Mouse (Mus musculus) stomach, embryonic 14.5 days (tissue): ENCODE data around the gene Plppr5. TPM values are rescaled to one million over a fixed set of nuclear protein-coding genes. Genes with fewer than 3 reads are reported as not detected.

Experiments
- ATAC-seq: fragments of 200-750 bp; cut with Nextera tagmentation; 2 replicates; pipeline ENCODE4 v1.8.0; 2017; ENCODE audit warnings: low read depth, moderate TSS enrichment; ENCODE audit not compliant: insufficient number of reproducible peaks, insufficient read depth, low FRiP score
- H3K27ac ChIP-seq: fragments of 300-500 bp; sonication (generic); 2 replicates; pipeline ENCODE4 v1.5.1; 2014; ENCODE audit warnings: mild to moderate bottlenecking, low read length, moderate library complexity, mixed read lengths
- H3K27me3 ChIP-seq: fragments of 300-500 bp; sonication (generic); 2 replicates; pipeline ENCODE4 v1.6.1; 2014; ENCODE audit warnings: low read length, control low read depth, mixed read lengths; ENCODE audit not compliant: control insufficient read depth, insufficient read depth
- H3K36me3 ChIP-seq: fragments of 300-500 bp; sonication (generic); 2 replicates; pipeline ENCODE4 v1.6.1; 2014; ENCODE audit warnings: mild to moderate bottlenecking, control low read depth, low read length, moderate library complexity, mixed read lengths; ENCODE audit not compliant: control insufficient read depth, insufficient read depth
- H3K4me1 ChIP-seq: fragments of 300-500 bp; sonication (generic); 2 replicates; pipeline ENCODE4 v1.6.1; 2014; ENCODE audit warnings: low read length, control low read depth, mixed read lengths; ENCODE audit not compliant: control insufficient read depth, insufficient read depth
- H3K4me2 ChIP-seq: fragments of 300-500 bp; sonication (generic); replicated peaks from 2 replicates; pipeline ENCODE4 v1.6.1; 2014; ENCODE audit warnings: low read depth, low read length, control low read depth
- H3K4me3 ChIP-seq: fragments of 300-500 bp; sonication (generic); 2 replicates; pipeline ENCODE4 v1.5.1; 2014; ENCODE audit warnings: low read depth, low read length, control low read depth
- H3K9ac ChIP-seq: fragments of 300-500 bp; sonication (generic); replicated peaks from 2 replicates; pipeline ENCODE4 v1.6.1; 2014; ENCODE audit warnings: low read depth, mild to moderate bottlenecking, control low read depth, low read length, moderate library complexity, mixed read lengths
- H3K9me3 ChIP-seq: fragments of 300-500 bp; sonication (generic); 2 replicates; pipeline ENCODE4 v1.6.1; 2016; ENCODE audit warnings: low read depth, low read length, control low read depth; ENCODE audit not compliant: control insufficient read depth
- WGBS: fragments of 180-500 bp; shearing (Covaris S2); extraction: QIAGEN DNeasy Blood & Tissue Kit; methylation state at CpG from one replicate; pipeline ENCODE4 v1.1.7; 2014; 5-methylcytosine and 5-hydroxymethylcytosine counted together
- polyA plus RNA-seq: library from polyadenylated mRNA; unstranded; fragments of >200 nt; fragmentation: Nextera tagmentation; extraction: Ambion mirVana; gene quantifications from 2 replicates; pipeline ENCODE4 v1.2.1, GENCODE M21; 2014

Gene Plppr5
- polyA plus RNA-seq, 1 experiment from 2014 or later = 2.3 TPM

DNA sequence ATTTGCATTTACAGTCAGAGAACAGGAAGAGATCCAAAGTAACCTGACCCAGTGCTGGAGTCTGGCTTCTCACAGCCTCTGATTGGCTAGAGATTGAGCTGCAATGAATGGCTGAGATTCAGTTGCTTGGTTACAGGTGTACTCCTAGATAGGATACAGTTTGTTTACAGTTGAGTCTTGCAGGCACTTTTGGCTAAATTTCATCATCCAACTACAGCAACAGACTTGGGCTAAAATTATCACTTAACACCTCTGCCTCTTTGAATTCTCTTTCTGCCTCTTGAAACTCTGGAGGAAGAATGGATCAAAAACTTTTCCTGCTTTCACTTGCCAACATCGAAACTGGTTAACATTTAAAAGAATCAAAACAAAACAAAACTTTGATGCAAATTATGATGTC is 89.7 kb downstream of the Plppr5 start:
- no peak overlapping the region for H3K4me2 ChIP-seq
- H3K9me3 ChIP-seq = no peaks in the 10 kb centered on the region
- H3K36me3 ChIP-seq = no peaks in the 10 kb centered on the region
- WGBS = 85% methylated on average over 1 of the region's 1 CpGs
- no peaks in the 10 kb centered on the region for H3K27me3 ChIP-seq
- no peak for ATAC-seq
- H3K4me1 ChIP-seq = no peaks in the 10 kb centered on the region
- no peak overlapping the region for H3K4me3 ChIP-seq
- no peak overlapping the region for H3K9ac ChIP-seq
- H3K27ac ChIP-seq = no peak overlapping the region

DNA sequence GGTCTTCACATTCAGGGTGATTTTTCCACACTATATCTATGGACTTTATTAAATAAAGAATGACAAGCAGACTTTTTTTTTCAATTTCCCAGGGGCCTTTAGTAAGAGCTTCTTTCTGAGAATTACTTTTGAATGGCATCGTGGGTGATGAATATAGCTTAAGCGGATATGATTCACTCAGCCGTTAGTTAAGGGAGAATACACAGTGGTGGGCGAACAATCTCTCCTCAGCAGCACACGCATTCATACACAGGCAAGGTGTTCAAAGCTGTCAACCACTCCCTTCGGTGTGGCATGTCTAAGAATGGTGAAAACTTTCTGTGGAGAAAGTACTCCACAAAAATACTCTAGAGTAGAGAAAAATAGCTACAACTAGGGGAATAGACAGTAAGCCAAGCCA is 104.6 kb downstream of the Plppr5 start:
- Histone ChIP-seq H3K27ac (no peak overlapping the region), H3K9ac (no peak overlapping the region), H3K4me1 (no peaks in the 10 kb centered on the region), H3K36me3 (no peaks in the 10 kb centered on the region), H3K27me3 (no peaks in the 10 kb centered on the region), H3K9me3 (no peaks in the 10 kb centered on the region), H3K4me2 (no peak overlapping the region), H3K4me3 (no peak overlapping the region)
- 91% methylated on average over 6 of the region's 6 CpGs for WGBS
- no peak for ATAC-seq

DNA sequence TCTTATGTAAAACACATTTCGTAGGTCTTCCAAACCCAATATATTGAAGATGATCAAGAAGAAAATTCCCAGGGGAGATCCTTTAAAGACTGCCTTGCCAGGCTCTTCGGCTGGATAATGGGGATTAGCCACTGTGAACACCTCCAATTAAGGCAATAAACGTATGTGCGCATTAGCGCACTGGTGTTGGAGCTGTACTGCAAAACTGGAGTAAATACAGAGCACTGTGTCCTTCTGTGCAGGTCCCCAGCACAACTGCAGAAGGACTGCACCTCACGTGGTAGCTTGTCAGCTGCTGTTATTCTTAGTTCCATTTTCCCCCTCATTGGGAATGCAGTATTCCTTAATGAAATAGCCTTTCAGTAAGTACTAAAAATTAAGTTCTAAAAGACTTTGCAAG is 110.0 kb downstream of the Plppr5 start:
- H3K27ac ChIP-seq = no peak overlapping the region
- no peak overlapping the region for H3K4me2 ChIP-seq
- H3K4me3 ChIP-seq = no peak overlapping the region
- WGBS = 82% methylated on average over 6 of the region's 6 CpGs
- H3K9me3 ChIP-seq = no peaks in the 10 kb centered on the region
- ATAC-seq = no peak
- H3K36me3 ChIP-seq = no peaks in the 10 kb centered on the region
- H3K4me1 ChIP-seq = no peaks in the 10 kb centered on the region
- no peaks in the 10 kb centered on the region for H3K27me3 ChIP-seq
- no peak overlapping the region for H3K9ac ChIP-seq

- no peak for ATAC-seq
- WGBS = 82% methylated on average over 3 of the region's 3 CpGs
- Histone ChIP-seq H3K9me3 (no peaks in the 10 kb centered on the region), H3K4me2 (no peak overlapping the region), H3K4me1 (no peaks in the 10 kb centered on the region), H3K4me3 (no peak overlapping the region), H3K27me3 (no peaks in the 10 kb centered on the region), H3K9ac (no peak overlapping the region), H3K27ac (no peak overlapping the region), H3K36me3 (no peaks in the 10 kb centered on the region)
Measured at GRCm38 (mm10) chr3:117686036-117686435, 111.4 kb downstream of the Plppr5 start.

DNA sequence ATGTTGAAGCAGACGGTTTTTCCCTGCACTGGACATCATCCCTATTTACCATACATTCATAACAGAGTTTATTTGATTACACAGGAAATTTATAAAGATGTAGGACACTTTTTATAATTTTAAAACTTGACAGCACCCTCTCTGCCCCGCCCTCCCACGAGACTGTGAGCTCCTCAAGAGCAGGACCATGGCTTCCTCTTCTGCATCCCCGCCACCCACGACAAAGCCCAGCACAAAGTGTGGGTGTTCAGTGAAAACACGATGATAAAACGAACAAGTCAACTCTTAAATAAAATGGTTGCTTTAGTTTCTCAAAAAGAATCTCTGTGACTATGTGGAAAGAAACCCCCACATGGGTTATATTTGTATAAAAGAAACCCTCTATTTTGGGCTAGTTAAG is 112.0 kb downstream of the Plppr5 start:
- Histone ChIP-seq H3K27ac (no peak overlapping the region), H3K4me2 (no peak overlapping the region), H3K4me3 (no peak overlapping the region), H3K4me1 (no peaks in the 10 kb centered on the region), H3K9ac (no peak overlapping the region), H3K36me3 (no peaks in the 10 kb centered on the region), H3K9me3 (no peaks in the 10 kb centered on the region), H3K27me3 (no peaks in the 10 kb centered on the region)
- no peak for ATAC-seq
- 81% methylated on average over 7 of the region's 7 CpGs for WGBS

DNA sequence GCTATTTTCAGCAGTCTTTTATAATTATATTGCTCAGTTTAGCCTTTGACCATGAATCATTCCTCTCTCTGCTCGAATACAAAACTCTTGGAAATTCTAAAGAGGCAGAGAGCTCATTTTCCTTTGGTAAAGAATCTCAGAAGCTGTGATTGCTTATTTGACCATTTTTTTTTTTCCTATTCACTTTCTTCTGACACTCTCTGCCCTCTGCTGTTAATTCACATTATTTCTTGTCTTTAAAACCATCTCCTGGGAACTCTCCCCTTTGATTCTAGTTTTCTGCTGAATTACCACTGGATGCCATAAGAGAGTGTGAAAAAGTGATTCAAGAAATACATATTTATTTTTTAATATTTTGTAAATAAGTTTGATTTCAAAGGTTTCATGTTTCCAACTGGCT is 120.1 kb downstream of the Plppr5 start:
- Histone ChIP-seq H3K27me3 (no peaks in the 10 kb centered on the region), H3K4me2 (no peak overlapping the region), H3K36me3 (no peaks in the 10 kb centered on the region), H3K27ac (no peak overlapping the region), H3K4me1 (no peaks in the 10 kb centered on the region), H3K9me3 (no peaks in the 10 kb centered on the region), H3K4me3 (no peak overlapping the region), H3K9ac (no peak overlapping the region)
- 50% methylated on average over 1 of the region's 1 CpGs for WGBS
- ATAC-seq = no peak

GRCm38 (mm10) chr3:117696350-117696749 is 121.7 kb downstream of the Plppr5 start:
- no peaks in the 10 kb centered on the region for H3K27me3 ChIP-seq
- H3K9me3 ChIP-seq = no peaks in the 10 kb centered on the region
- no peaks in the 10 kb centered on the region for H3K36me3 ChIP-seq
- no peak overlapping the region for H3K27ac ChIP-seq
- no peak overlapping the region for H3K9ac ChIP-seq
- WGBS = 86% methylated on average over 5 of the region's 5 CpGs
- no peak for ATAC-seq
- H3K4me2 ChIP-seq = no peak overlapping the region
- H3K4me3 ChIP-seq = no peak overlapping the region
- no peaks in the 10 kb centered on the region for H3K4me1 ChIP-seq

DNA sequence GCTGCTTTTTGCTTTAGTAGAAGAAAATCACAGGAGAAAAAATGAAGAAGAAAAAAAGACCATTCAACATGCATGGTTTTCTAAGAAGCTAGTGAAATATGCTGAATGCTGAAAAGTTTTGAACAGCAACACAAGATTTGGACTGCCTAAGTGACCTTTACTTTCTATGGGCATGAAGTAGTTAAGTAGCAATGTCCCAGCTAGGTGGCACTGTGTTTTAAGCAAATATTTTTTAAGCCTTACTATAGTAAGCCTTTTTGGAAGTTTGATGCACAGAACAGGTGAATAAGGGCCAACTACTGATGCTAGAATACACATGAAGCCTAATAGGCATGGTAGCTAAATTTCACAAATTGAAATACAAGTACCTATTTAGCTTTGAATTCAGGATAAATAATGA is 134.2 kb downstream of the Plppr5 start:
- H3K4me2 ChIP-seq = no peak overlapping the region
- no peaks in the 10 kb centered on the region for H3K4me1 ChIP-seq
- H3K4me3 ChIP-seq = no peak overlapping the region
- ATAC-seq = no peak
- H3K9ac ChIP-seq = no peak overlapping the region
- no peaks in the 10 kb centered on the region for H3K27me3 ChIP-seq
- no peak overlapping the region for H3K27ac ChIP-seq
- no peaks in the 10 kb centered on the region for H3K9me3 ChIP-seq
- no peaks in the 10 kb centered on the region for H3K36me3 ChIP-seq

GRCm38 (mm10) chr3:117716534-117717280 is 142.1 kb downstream of the Plppr5 start:
- 80% methylated on average over 3 of the region's 3 CpGs for WGBS
- no peak overlapping the region for H3K4me3 ChIP-seq
- H3K27me3 ChIP-seq = no peaks in the 10 kb centered on the region
- H3K27ac ChIP-seq = no peak overlapping the region
- no peak for ATAC-seq
- H3K36me3 ChIP-seq = no peaks in the 10 kb centered on the region
- no peak overlapping the region for H3K9ac ChIP-seq
- H3K9me3 ChIP-seq = no peaks in the 10 kb centered on the region
- H3K4me1 ChIP-seq = no peaks in the 10 kb centered on the region
- H3K4me2 ChIP-seq = no peak overlapping the region
